Mouse (Mus musculus) lung, embryonic 14.5 days (tissue): Measurements from ENCODE around the gene Armc6. TPM values are rescaled to one million over a fixed set of nuclear protein-coding genes. Genes with fewer than 3 reads are reported as not detected.

Experiments
- ATAC-seq: fragments of 200-750 bp; cut with Nextera tagmentation; 2 replicates; pipeline ENCODE4 v1.8.0; 2017; ENCODE audit warnings: mild to moderate bottlenecking, moderate TSS enrichment, moderate library complexity; ENCODE audit not compliant: insufficient read depth
- DNase-seq: peaks from one replicate; pipeline ENCODE4 v3.0.0-alpha.2; 2015
- H3K27ac ChIP-seq: fragments of 300-500 bp; sonication (generic); 2 replicates; pipeline ENCODE4 v1.5.1; 2014; ENCODE audit warnings: low read depth, mild to moderate bottlenecking, moderate library complexity
- H3K27me3 ChIP-seq: fragments of 300-500 bp; sonication (generic); 2 replicates; pipeline ENCODE4 v1.6.1; 2014; ENCODE audit warnings: low read length, control low read depth; ENCODE audit not compliant: insufficient read depth
- H3K36me3 ChIP-seq: fragments of 300-500 bp; sonication (generic); 2 replicates; pipeline ENCODE4 v1.6.1; 2014; ENCODE audit warnings: control low read depth; ENCODE audit not compliant: insufficient read depth
- H3K4me1 ChIP-seq: fragments of 300-500 bp; sonication (generic); 2 replicates; pipeline ENCODE4 v1.6.1; 2014; ENCODE audit warnings: antibody characterized with exemption, control low read depth; ENCODE audit not compliant: insufficient read depth
- H3K4me2 ChIP-seq: fragments of 300-500 bp; sonication (generic); 2 replicates; pipeline ENCODE4 v1.6.1; 2014; ENCODE audit warnings: mild to moderate bottlenecking
- H3K4me3 ChIP-seq: fragments of 300-500 bp; sonication (generic); 2 replicates; pipeline ENCODE4 v1.5.1; 2014; ENCODE audit warnings: low read depth, low read length
- H3K9ac ChIP-seq: fragments of 300-500 bp; sonication (generic); 2 replicates; pipeline ENCODE4 v1.6.1; 2014
- H3K9me3 ChIP-seq: fragments of 300-500 bp; sonication (generic); 2 replicates; pipeline ENCODE4 v1.6.1; 2016; ENCODE audit warnings: low read depth, low read length, control low read depth
- CTCF ChIP-seq: IDR thresholded peaks from 2 replicates; pipeline ENCODE4 v1.5.1; 2016; ENCODE audit warnings: antibody characterized with exemption, low read depth
- WGBS: fragments of 180-500 bp; shearing (Covaris S2); extraction: QIAGEN DNeasy Blood & Tissue Kit; methylation state at CpG from one replicate; pipeline ENCODE4 v1.1.7; 2014; 5-methylcytosine and 5-hydroxymethylcytosine counted together
- polyA plus RNA-seq: library from polyadenylated mRNA; unstranded; fragments of >200 nt; fragmentation: Nextera tagmentation; extraction: Ambion mirVana; gene quantifications from 2 replicates; pipeline ENCODE4 v1.2.1, GENCODE M21; 2014

The Armc6 gene
- polyA plus RNA-seq, 1 experiment from 2014 or later: 28.6 TPM

DNA sequence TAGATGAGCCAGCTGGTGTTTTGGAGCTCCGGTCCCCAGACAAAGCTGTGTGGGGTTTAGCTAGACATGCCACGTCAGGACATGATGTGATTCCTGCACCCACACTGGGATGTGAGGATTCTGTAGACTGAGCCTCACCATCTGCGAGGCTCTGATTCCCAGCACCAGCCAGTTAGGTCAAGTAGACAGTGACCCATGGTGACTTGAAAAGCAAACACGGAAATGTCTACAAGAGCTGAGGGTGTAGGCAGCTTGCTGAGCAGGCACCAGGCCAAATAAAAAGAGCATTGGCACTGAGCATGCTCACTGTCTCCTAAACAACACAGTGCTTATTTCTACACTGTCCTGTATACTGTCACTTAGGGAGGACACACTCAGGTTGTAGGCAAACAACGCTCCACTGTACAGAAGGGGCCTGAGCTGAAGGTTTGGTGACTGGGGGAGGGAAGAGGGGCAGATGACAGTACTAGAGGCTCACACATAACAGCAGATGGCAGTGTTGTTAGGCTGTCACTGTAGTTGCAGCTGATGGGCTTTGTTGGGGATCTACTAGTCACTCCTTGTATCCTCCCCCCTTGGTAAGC, 34.1 kb downstream of the Armc6 start:
- DNase-seq (peak; percentile 49), ATAC-seq (peak; percentile 45)
- Histone ChIP-seq H3K9ac (no peak overlapping the region), H3K4me2 (no peak overlapping the region), H3K27me3 (no peaks in the 10 kb centered on the region), H3K27ac (no peak overlapping the region), H3K9me3 (no peaks in the 10 kb centered on the region), H3K36me3 (no peaks in the 10 kb centered on the region), H3K4me3 (no peak overlapping the region), H3K4me1 (peaks cover 3% of the 10 kb centered on the region; the same call in 1 of the 2 replicates)
- peak; percentile 55 for TF ChIP-seq CTCF
- 41% methylated on average over 5 of the region's 5 CpGs for WGBS

DNA sequence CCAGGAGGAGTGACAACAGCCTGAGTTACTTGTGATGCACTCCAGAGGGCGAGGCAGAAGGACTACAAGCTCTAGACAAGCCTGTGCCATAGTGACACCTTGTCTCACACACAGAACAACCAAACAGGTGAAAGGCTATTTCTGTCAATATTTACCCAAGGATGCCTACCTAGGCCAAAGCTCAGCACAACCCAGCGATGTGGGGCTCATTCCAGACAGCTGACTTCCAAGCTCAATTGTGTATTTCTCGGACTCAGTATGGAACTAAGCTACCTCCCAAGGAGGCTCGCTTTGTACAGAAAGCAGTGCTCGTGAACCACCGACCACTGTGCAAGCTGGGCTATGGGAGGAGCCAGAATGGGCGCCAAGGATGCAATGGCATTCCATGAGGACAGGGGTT, 36.7 kb downstream of the Armc6 start:
- DNase-seq (no peak), ATAC-seq (no peak)
- no peak overlapping the region for H3K4me2 ChIP-seq
- no peak overlapping the region for H3K27ac ChIP-seq
- H3K4me3 ChIP-seq: no peak overlapping the region
- no peak overlapping the region for H3K9ac ChIP-seq
- WGBS: 33% methylated on average over 7 of the region's 7 CpGs
- no peaks in the 10 kb centered on the region for H3K27me3 ChIP-seq
- no peak for TF ChIP-seq CTCF
- H3K4me1 ChIP-seq: peaks cover 3% of the 10 kb centered on the region; the same call in 1 of the 2 replicates
- no peaks in the 10 kb centered on the region for H3K36me3 ChIP-seq
- no peaks in the 10 kb centered on the region for H3K9me3 ChIP-seq

DNA sequence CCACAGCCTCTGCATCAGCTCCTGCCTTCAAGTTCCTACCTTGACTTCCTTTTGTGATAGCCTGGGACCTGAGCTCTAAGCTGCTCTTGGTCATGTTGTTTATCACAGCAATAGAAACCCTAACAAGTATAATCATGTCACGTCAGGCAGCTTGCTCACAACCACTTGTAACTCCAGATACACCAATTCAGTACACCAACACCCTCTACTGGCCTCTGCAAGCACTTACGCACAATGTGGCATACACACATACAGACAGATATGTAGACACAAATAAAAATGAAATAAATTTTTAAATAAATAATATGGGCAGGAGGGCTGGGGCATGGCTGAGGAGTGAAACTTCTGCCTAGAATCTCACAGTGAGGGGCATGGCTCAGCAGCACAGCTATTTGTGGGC, 38.5 kb downstream of the Armc6 start:
- WGBS: 76% methylated on average over 2 of the region's 2 CpGs
- H3K4me3 ChIP-seq: no peak overlapping the region
- no peaks in the 10 kb centered on the region for H3K36me3 ChIP-seq
- no peak overlapping the region for H3K9ac ChIP-seq
- no peak for TF ChIP-seq CTCF
- peaks cover 3% of the 10 kb centered on the region; the same call in 1 of the 2 replicates for H3K4me1 ChIP-seq
- no peaks in the 10 kb centered on the region for H3K27me3 ChIP-seq
- DNase-seq (no peak), ATAC-seq (no peak)
- H3K27ac ChIP-seq: no peak overlapping the region
- H3K4me2 ChIP-seq: no peak overlapping the region
- no peaks in the 10 kb centered on the region for H3K9me3 ChIP-seq

DNA sequence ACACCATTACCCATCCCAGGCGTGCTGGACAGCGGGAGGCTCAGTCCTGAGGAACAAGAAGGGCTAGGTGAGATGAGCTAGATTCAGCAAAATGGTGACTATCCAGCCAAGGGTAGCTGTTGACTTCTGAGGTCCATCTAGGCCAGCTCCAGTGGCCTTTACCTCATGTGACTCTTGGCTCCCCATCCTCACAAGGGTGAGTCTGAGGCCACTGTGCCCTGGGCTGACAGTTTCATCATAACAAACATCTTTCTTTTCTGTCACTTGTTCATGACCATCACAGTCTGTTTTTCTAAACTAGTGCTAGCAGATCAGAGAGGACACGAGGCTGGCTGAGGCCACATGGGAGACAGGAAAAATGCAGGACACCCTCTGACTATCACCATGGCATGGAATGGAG, 40.1 kb downstream of the Armc6 start:
- no peaks in the 10 kb centered on the region for H3K27me3 ChIP-seq
- H3K36me3 ChIP-seq: no peaks in the 10 kb centered on the region
- ATAC-seq (no peak), DNase-seq (no peak)
- H3K9me3 ChIP-seq: no peaks in the 10 kb centered on the region
- H3K4me1 ChIP-seq: no peaks in the 10 kb centered on the region
- no peak overlapping the region for H3K9ac ChIP-seq
- H3K27ac ChIP-seq: no peak overlapping the region
- TF ChIP-seq CTCF: no peak
- H3K4me2 ChIP-seq: no peak overlapping the region
- no peak overlapping the region for H3K4me3 ChIP-seq
- 53% methylated on average over 3 of the region's 3 CpGs for WGBS

DNA sequence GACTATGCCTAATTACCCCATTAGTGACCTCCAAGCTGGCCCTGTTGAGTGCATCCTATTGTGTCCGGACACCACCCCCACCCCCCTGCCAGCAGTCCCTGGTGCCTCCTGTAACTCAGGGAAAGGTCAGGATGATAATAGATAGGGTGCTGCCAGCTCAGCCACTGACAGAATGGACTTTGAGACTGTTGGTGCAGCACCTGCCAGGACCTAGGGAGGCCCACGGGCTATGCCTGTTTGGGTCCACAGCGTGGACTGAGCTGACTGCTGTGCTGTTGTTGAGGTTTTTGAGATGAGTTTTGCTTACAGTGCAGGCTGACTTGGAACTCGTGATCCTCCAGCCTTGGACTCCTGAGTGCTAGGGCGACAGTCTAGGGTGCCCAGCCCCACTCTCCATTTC, 41.0 kb downstream of the Armc6 start:
- DNase-seq: no peak
- no peak for TF ChIP-seq CTCF

DNA sequence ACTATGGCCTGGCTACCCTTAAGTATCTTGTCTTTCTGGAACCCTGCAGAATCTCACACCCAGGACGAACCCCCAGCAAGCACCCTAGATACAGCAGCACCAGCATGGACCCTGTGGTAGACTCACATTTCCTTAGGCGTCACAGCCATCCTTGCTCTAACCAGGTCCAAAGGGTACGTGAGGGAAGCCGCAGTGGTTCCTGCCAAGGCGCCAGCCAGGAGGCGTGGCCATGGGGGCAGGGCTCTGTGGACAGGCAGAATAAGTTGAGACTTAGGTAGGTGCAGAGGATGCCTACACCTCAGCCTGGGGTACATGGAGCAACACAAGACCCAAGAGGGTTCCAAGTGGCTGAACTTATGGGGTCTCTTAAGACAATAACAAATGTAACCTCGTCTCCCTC, 45.6 kb downstream of the Armc6 start:
- WGBS: 63% methylated on average over 7 of the region's 7 CpGs
- Histone ChIP-seq H3K4me3 (no peak overlapping the region), H3K9me3 (no peaks in the 10 kb centered on the region), H3K36me3 (no peaks in the 10 kb centered on the region), H3K27ac (no peak overlapping the region), H3K9ac (no peak overlapping the region), H3K27me3 (no peaks in the 10 kb centered on the region), H3K4me2 (no peak overlapping the region), H3K4me1 (no peaks in the 10 kb centered on the region)
- DNase-seq: no peak
- TF ChIP-seq CTCF: no peak
- no peak for ATAC-seq

More for the DNA sequence above, 41.0 kb downstream of the Armc6 start:
- Histone ChIP-seq H3K4me1 (no peaks in the 10 kb centered on the region), H3K4me3 (no peak overlapping the region), H3K4me2 (no peak overlapping the region), H3K27ac (no peak overlapping the region), H3K9me3 (no peaks in the 10 kb centered on the region), H3K9ac (no peak overlapping the region), H3K36me3 (no peaks in the 10 kb centered on the region), H3K27me3 (no peaks in the 10 kb centered on the region)
- WGBS: 66% methylated on average over 5 of the region's 5 CpGs
- no peak for ATAC-seq

DNA sequence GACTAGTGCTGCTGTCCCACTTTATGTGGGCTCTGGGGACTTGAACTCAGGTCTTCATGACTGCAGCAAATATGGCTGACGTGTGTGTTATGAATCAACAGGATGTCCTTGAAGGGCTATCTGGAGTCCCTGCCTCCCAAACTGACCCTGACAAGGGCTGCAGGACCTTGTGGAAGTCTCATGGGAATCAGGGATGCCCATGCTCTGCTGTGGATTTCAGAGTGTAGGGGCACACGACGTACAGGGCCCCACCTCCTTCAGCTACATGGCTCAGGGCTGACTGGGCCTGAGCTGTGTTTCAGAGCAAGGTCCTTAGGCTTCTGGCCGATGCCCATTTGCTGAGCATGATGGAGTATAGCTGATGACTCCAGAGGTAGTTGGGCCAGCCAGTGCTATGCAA, 51.1 kb downstream of the Armc6 start:
- ATAC-seq: no peak
- H3K4me2 ChIP-seq: no peak overlapping the region
- H3K27me3 ChIP-seq: no peaks in the 10 kb centered on the region
- H3K36me3 ChIP-seq: peaks cover 37% of the 10 kb centered on the region; the same call in 1 of the 2 replicates
- TF ChIP-seq CTCF: no peak
- no peak overlapping the region for H3K27ac ChIP-seq
- H3K9me3 ChIP-seq: no peaks in the 10 kb centered on the region
- no peak overlapping the region for H3K9ac ChIP-seq
- H3K4me3 ChIP-seq: no peak overlapping the region
- WGBS: 84% methylated on average over 4 of the region's 4 CpGs
- no peaks in the 10 kb centered on the region for H3K4me1 ChIP-seq
- no peak for DNase-seq

DNA sequence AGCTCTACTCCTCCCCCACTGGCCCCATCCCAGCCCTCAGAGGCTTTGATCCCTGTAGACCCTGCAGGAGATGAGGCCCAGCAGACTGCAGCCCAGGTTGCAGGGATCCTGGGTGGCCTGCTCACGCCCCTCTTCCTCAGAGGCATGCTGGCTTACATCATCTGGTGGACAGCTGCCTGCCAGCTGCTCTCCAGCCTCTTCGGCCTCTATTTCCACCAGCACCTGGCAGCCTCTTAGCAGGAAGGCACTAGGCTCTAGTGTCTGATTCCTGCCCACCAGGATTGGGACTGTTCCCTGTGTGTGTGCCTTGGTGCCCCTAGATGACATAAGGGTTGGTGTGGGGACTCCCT, 52.4 kb downstream of the Armc6 start:
- Histone ChIP-seq H3K9ac (no peak overlapping the region), H3K4me1 (no peaks in the 10 kb centered on the region), H3K27me3 (no peaks in the 10 kb centered on the region), H3K4me2 (no peak overlapping the region), H3K9me3 (no peaks in the 10 kb centered on the region), H3K27ac (no peak overlapping the region), H3K36me3 (peaks cover 49% of the 10 kb centered on the region; the same call in 1 of the 2 replicates), H3K4me3 (no peak overlapping the region)
- DNase-seq (no peak), ATAC-seq (no peak)
- TF ChIP-seq CTCF: no peak
- 49% methylated on average over 2 of the region's 2 CpGs for whole genome bisulfite sequencing
